Mouse (Mus musculus): ENCODE data around the gene Qrfpr. TPM values are rescaled to one million over a fixed set of nuclear protein-coding genes. Genes with fewer than 3 reads are reported as not detected.

The Qrfpr gene
- polyA plus RNA-seq, 1 experiment: not detected

DNA sequence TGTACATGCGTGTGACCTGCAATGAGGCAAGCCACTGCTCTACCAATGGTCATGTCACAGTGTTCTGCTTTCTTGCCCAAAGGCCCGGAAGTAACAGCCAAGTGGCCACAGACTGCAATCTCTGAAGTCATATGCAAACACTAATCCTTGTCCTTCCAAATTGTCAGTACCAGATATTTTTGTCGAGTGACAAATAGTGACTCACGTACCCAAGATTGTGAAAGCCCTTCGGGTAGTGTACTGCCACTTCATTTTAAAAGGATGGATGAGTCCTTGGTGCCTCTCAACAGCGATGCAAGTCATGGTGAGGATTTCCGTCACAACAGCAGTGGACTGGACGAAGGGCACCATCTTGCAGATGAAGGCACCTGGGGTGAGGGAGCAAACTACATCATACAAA lies 32.9 kb downstream of the Qrfpr start:
- no peaks in the 10 kb centered on the region for H3K36me3 ChIP-seq (ENCODE audit: control insufficient read depth, insufficient read depth, low read length)
- no peaks in the 10 kb centered on the region for H3K4me1 ChIP-seq (ENCODE audit: control insufficient read depth, insufficient read depth, low read length)
- H3K4me3 ChIP-seq (ENCODE audit: insufficient read depth, low read depth, low read length): no peak overlapping the region
- WGBS: 93% methylated on average over 8 of the region's 8 CpGs
- no peak overlapping the region for H3K27ac ChIP-seq (ENCODE audit: insufficient read depth, low read depth, low read length)
- no peaks in the 10 kb centered on the region for H3K27me3 ChIP-seq (replicated peaks; ENCODE audit: control insufficient read depth, insufficient read depth, low read length)
- DNase-seq: no peak
- TF ChIP-seq CTCF (conservative IDR thresholded peaks at IDR 0.05; ENCODE audit: insufficient read depth, insufficient read length, low read depth, low read length) (no peak), POLR2A (IDR thresholded peaks at IDR 0.05; ENCODE audit: low read depth, low read length) (no peak)

DNA sequence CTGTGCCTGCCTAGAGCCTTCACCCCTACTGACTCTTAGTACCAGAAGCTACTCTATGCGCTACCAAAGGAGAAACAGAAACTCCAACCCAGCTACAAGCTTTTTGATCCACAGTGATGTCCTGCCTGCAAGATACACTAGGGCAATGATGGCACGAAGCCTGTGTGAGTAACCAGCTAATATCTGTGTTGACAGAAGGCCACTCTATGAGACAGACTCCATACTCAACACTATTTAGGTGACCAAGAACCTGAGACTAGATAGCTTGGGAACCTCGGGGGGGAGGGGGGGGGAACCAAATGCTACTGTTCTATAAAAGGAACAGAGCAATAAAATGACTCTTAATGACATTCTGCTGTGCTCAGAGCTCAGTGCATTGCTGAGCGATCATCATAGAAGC lies 35.6 kb downstream of the Qrfpr start:
- H3K27ac ChIP-seq (ENCODE audit: insufficient read depth, low read depth, low read length): no peak overlapping the region
- no peaks in the 10 kb centered on the region for H3K27me3 ChIP-seq (replicated peaks; ENCODE audit: control insufficient read depth, insufficient read depth, low read length)
- TF ChIP-seq CTCF (conservative IDR thresholded peaks at IDR 0.05; ENCODE audit: insufficient read depth, insufficient read length, low read depth, low read length): no peak
- no peak for TF ChIP-seq POLR2A (IDR thresholded peaks at IDR 0.05; ENCODE audit: low read depth, low read length)
- H3K36me3 ChIP-seq (ENCODE audit: control insufficient read depth, insufficient read depth, low read length): no peaks in the 10 kb centered on the region
- WGBS: 77% methylated on average over 4 of the region's 4 CpGs
- no peaks in the 10 kb centered on the region for H3K4me1 ChIP-seq (ENCODE audit: control insufficient read depth, insufficient read depth, low read length)
- DNase-seq: no peak
- no peak overlapping the region for H3K4me3 ChIP-seq (ENCODE audit: insufficient read depth, low read depth, low read length)

DNA sequence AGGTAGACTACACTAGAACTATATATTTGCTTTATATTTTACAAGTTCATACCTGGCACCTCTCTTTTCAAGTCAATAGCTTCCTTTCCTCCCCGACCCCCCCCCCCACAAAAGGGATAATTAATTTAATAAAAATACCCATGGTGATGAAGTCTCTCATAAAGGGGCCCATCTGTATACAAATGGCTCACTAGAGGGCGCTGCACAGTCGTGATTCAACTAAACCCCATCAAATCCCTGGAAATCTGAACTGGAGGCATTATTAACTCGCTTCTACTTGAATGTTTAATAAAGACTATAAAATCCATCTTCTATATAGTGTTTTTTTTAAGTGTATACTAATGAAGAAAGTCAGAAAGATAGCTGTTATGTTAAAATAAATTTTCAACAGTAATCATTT lies 40.6 kb downstream of the Qrfpr start:
- no peaks in the 10 kb centered on the region for H3K4me1 ChIP-seq (ENCODE audit: control insufficient read depth, insufficient read depth, low read length)
- DNase-seq: peak; percentile 38
- H3K4me3 ChIP-seq (ENCODE audit: insufficient read depth, low read depth, low read length): no peak overlapping the region
- no peaks in the 10 kb centered on the region for H3K36me3 ChIP-seq (ENCODE audit: control insufficient read depth, insufficient read depth, low read length)
- no peaks in the 10 kb centered on the region for H3K27me3 ChIP-seq (replicated peaks; ENCODE audit: control insufficient read depth, insufficient read depth, low read length)
- TF ChIP-seq CTCF (conservative IDR thresholded peaks at IDR 0.05; ENCODE audit: insufficient read depth, insufficient read length, low read depth, low read length) (peak; percentile 34; the same call in 1 of the 2 replicates), POLR2A (IDR thresholded peaks at IDR 0.05; ENCODE audit: low read depth, low read length) (no peak)
- H3K27ac ChIP-seq (ENCODE audit: insufficient read depth, low read depth, low read length): no peak overlapping the region
- WGBS: 8% methylated on average over 4 of the region's 4 CpGs

DNA sequence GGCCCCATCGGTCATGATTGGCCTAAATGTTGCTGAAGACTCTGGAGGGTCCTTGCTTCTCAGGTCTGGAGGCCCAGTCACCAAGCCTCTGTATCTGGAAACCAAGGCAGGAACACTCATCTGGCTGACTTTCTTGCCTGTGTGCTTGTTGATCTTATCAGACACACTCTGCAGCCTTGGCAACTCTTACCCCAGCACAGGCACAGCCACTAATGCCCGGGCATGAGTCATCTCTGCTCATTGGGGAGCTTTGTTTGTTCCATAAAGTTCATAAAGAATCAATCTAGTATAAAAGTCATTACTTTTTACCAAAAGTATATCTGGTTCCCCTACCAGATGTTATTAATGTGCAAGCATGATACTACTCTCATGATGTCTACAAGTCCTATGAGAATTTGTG lies 48.4 kb downstream of the Qrfpr start:
- H3K4me1 ChIP-seq (ENCODE audit: control insufficient read depth, insufficient read depth, low read length): no peaks in the 10 kb centered on the region
- 88% methylated on average over 2 of the region's 2 CpGs for WGBS

DNA sequence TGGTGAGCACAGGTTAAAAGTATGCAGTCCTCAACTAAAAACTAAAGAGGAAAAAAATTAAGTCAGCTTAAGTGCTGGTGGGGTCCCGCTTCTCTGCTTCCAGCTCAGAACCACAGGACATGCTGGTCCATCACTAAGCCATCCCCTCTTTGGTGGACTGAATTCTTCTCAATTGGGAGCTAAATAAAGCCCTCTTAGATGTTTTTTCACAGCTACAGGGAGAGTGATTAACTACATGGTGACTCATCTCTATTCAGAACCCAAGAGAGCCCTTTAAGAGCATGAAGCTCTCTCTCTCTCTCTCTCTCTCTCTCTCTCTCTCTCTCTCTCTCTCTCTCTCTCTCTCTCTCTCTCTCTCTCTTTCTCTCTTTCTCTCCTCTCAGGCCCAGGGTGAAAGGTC lies 50.8 kb downstream of the Qrfpr start:
- DNase-seq: no peak
- TF ChIP-seq POLR2A (IDR thresholded peaks at IDR 0.05; ENCODE audit: low read depth, low read length): no peak
- no peak for TF ChIP-seq CTCF (conservative IDR thresholded peaks at IDR 0.05; ENCODE audit: insufficient read depth, insufficient read length, low read depth, low read length)
- no peaks in the 10 kb centered on the region for H3K36me3 ChIP-seq (ENCODE audit: control insufficient read depth, insufficient read depth, low read length)
- H3K4me3 ChIP-seq (ENCODE audit: insufficient read depth, low read depth, low read length): no peak overlapping the region
- no peaks in the 10 kb centered on the region for H3K4me1 ChIP-seq (ENCODE audit: control insufficient read depth, insufficient read depth, low read length)
- H3K27ac ChIP-seq (ENCODE audit: insufficient read depth, low read depth, low read length): no peak overlapping the region
- 98% methylated on average over 1 of the region's 1 CpGs for WGBS
- no peaks in the 10 kb centered on the region for H3K27me3 ChIP-seq (replicated peaks; ENCODE audit: control insufficient read depth, insufficient read depth, low read length)

More for the DNA sequence above, 48.4 kb downstream of the Qrfpr start:
- TF ChIP-seq CTCF (conservative IDR thresholded peaks at IDR 0.05; ENCODE audit: insufficient read depth, insufficient read length, low read depth, low read length): no peak
- no peak for TF ChIP-seq POLR2A (IDR thresholded peaks at IDR 0.05; ENCODE audit: low read depth, low read length)
- Histone ChIP-seq H3K27ac (ENCODE audit: insufficient read depth, low read depth, low read length) (no peak overlapping the region), H3K4me3 (ENCODE audit: insufficient read depth, low read depth, low read length) (no peak overlapping the region), H3K36me3 (ENCODE audit: control insufficient read depth, insufficient read depth, low read length) (no peaks in the 10 kb centered on the region), H3K27me3 (replicated peaks; ENCODE audit: control insufficient read depth, insufficient read depth, low read length) (no peaks in the 10 kb centered on the region)
- no peak for DNase-seq

DNA sequence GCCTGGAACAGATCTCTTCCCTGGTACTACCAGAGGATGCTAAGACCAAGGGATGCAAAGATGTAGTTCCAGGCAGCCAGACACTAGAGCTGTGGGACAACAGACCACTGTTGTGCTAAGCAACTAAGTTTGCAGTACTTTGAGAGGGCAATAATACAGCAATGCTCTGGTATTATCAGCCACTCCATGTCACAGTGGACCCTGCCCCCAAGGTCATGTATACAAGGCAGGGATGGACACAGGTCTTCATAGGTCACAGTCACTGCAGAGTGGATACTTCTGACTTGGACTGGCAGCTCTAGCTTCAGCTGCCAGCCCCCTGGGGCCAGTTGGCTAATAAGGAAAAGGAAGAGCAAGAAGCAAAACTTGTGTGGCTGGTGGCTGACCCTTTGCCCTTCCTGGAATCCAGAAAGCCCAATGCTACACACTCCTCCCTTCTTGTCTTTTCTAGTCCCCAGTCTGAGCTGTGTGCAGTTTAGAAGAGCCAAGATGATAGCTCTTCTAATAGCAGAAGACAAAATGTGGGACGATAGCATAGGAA lies 51.4 kb downstream of the Qrfpr start:
- no peaks in the 10 kb centered on the region for H3K4me1 ChIP-seq (ENCODE audit: control insufficient read depth, insufficient read depth, low read length)
- no peak for DNase-seq
- TF ChIP-seq POLR2A (IDR thresholded peaks at IDR 0.05; ENCODE audit: low read depth, low read length) (no peak), CTCF (conservative IDR thresholded peaks at IDR 0.05; ENCODE audit: insufficient read depth, insufficient read length, low read depth, low read length) (no peak)
- H3K27me3 ChIP-seq (replicated peaks; ENCODE audit: control insufficient read depth, insufficient read depth, low read length): no peaks in the 10 kb centered on the region
- WGBS: 95% methylated on average over 1 of the region's 1 CpGs
- H3K36me3 ChIP-seq (ENCODE audit: control insufficient read depth, insufficient read depth, low read length): peaks cover 3% of the 10 kb centered on the region
- no peak overlapping the region for H3K27ac ChIP-seq (ENCODE audit: insufficient read depth, low read depth, low read length)
- H3K4me3 ChIP-seq (ENCODE audit: insufficient read depth, low read depth, low read length): no peak overlapping the region

DNA sequence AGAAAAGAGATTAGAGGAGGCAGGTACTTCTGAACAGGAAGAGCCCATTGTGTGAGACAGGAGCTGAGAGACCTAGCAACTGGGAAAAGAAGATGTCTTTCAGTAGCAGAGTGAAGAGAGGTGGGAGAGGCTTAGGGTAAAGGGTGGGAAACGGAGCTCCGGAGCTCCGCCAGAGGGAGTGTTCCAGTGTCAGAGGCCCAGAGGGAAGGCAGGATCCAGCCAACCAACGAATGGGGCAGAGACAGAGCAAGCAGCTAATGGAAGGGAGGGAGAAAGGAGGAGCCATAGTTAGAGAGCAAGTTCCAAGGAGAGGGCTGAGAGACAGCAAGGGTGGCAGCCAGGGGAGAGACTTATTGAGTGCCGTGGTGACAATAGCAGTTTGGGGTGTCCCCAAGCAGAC lies 66.8 kb downstream of the Qrfpr start:
- no peak for DNase-seq
- Histone ChIP-seq H3K27me3 (replicated peaks; ENCODE audit: control insufficient read depth, insufficient read depth, low read length) (no peaks in the 10 kb centered on the region), H3K4me1 (ENCODE audit: control insufficient read depth, insufficient read depth, low read length) (peaks cover 14% of the 10 kb centered on the region), H3K4me3 (ENCODE audit: insufficient read depth, low read depth, low read length) (no peak overlapping the region), H3K36me3 (ENCODE audit: control insufficient read depth, insufficient read depth, low read length) (peaks cover 9% of the 10 kb centered on the region), H3K27ac (ENCODE audit: insufficient read depth, low read depth, low read length) (no peak overlapping the region)
- WGBS: 42% methylated on average over 5 of the region's 5 CpGs
- TF ChIP-seq CTCF (conservative IDR thresholded peaks at IDR 0.05; ENCODE audit: insufficient read depth, insufficient read length, low read depth, low read length) (no peak), POLR2A (IDR thresholded peaks at IDR 0.05; ENCODE audit: low read depth, low read length) (no peak)
